Mouse (Mus musculus) CH12.LX (cell line): ENCODE results near the gene Tacr2. TPM values are rescaled to one million over a fixed set of nuclear protein-coding genes. Genes with fewer than 3 reads are reported as not detected.

Source experiments
- DNase-seq: peaks from one replicate; pipeline ENCODE4 v3.0.0-alpha.2; 2013; ENCODE audit errors: extremely low read depth
- H3K27ac ChIP-seq: 2 replicates; pipeline ENCODE4 v1.5.1; 2012; ENCODE audit warnings: low read depth, mild to moderate bottlenecking, control low read depth, moderate library complexity; ENCODE audit not compliant: insufficient read depth
- H3K27me3 ChIP-seq: replicated peaks from 2 replicates; pipeline ENCODE3; 2012; ENCODE audit warnings: inconsistent platforms
- H3K36me3 ChIP-seq, 2 experiments: replicated peaks in 1 of 2; 2 replicates each; pipeline versions ENCODE3 to v1.6.1; 2012; ENCODE audit warnings: inconsistent platforms in 1 of 2, low read length in 1 of 2, mild to moderate bottlenecking in 1 of 2, mixed read lengths in 1 of 2, moderate library complexity in 1 of 2; ENCODE audit not compliant: control insufficient read depth in 1 of 2, insufficient read depth in 1 of 2
- H3K4me1 ChIP-seq, 2 experiments: 2 replicates each; pipeline ENCODE4 v1.6.1; 2012; ENCODE audit warnings: inconsistent platforms in 1 of 2, moderate library complexity in 1 of 2; ENCODE audit not compliant: insufficient read depth in 2 of 2, control insufficient read depth in 1 of 2
- H3K4me2 ChIP-seq: 2 replicates; pipeline ENCODE4 v1.6.1; 2012; ENCODE audit warnings: low read depth, mild to moderate bottlenecking, control low read depth; ENCODE audit not compliant: poor library complexity, insufficient read depth, severe bottlenecking
- H3K4me3 ChIP-seq, 3 experiments: fragments of 150-350 bp in 1 of 3; sonication (generic) in 1 of 3; replicated peaks in 1 of 3; 2 replicates each; pipeline versions ENCODE3 to v1.5.1; 2011 to 2012; ENCODE audit warnings: low read depth in 2 of 3, low read length in 2 of 3, mild to moderate bottlenecking in 2 of 3, moderate library complexity in 2 of 3, control low read depth in 1 of 3, improper control_type of control experiment in 1 of 3, inconsistent platforms in 1 of 3, mixed read lengths in 1 of 3; ENCODE audit not compliant: poor library complexity in 1 of 3
- H3K79me2 ChIP-seq: replicated peaks from 2 replicates; pipeline ENCODE4 v1.6.1; 2012; ENCODE audit warnings: mild to moderate bottlenecking, moderate library complexity; ENCODE audit not compliant: control insufficient read depth, poor library complexity, insufficient read depth, severe bottlenecking; ENCODE audit errors: extremely low read depth
- H3K9ac ChIP-seq: 2 replicates; pipeline ENCODE4 v1.6.1; 2012; ENCODE audit warnings: low read depth, mild to moderate bottlenecking, control low read depth, moderate library complexity; ENCODE audit not compliant: insufficient read depth
- H3K9me3 ChIP-seq: replicated peaks from 2 replicates; pipeline ENCODE3; 2012; ENCODE audit warnings: low read length, inconsistent platforms, mixed read lengths
- CTCF ChIP-seq, 2 experiments: IDR thresholded peaks in 1 of 2; conservative IDR thresholded peaks in 1 of 2; 2 replicates each; pipeline ENCODE4 v1.5.1; 2011 to 2012; ENCODE audit warnings: low read depth in 2 of 2, low read length in 2 of 2, improper control_type of control experiment in 1 of 2, inconsistent platforms in 1 of 2, mild to moderate bottlenecking in 1 of 2, moderate library complexity in 1 of 2
- EP300 ChIP-seq: IDR thresholded peaks from 2 replicates; pipeline ENCODE4 v1.6.1; 2011; ENCODE audit warnings: low read length, improper control_type of control experiment
- MAFK ChIP-seq: IDR thresholded peaks from 2 replicates; pipeline ENCODE4 v1.6.1; 2011; ENCODE audit warnings: low read length, improper control_type of control experiment; ENCODE audit not compliant: insufficient replicate concordance
- NELFE ChIP-seq: IDR thresholded peaks from 2 replicates; pipeline ENCODE4 v1.6.1; 2011; ENCODE audit warnings: low read depth, low read length, improper control_type of control experiment
- NRF1 ChIP-seq: IDR thresholded peaks from 2 replicates; pipeline ENCODE4 v1.6.1; 2014; ENCODE audit warnings: low read depth, mild to moderate bottlenecking, inconsistent platforms, low read length, improper control_type of control experiment, moderate library complexity
- POLR2A ChIP-seq: IDR thresholded peaks from 2 replicates; pipeline ENCODE4 v1.6.1; 2011; ENCODE audit warnings: low read depth, mild to moderate bottlenecking, improper control_type of control experiment, low read length
- SMC3 ChIP-seq: IDR thresholded peaks from 2 replicates; pipeline ENCODE4 v1.6.1; 2011; ENCODE audit warnings: low read depth, low read length, improper control_type of control experiment
- TBP ChIP-seq: conservative IDR thresholded peaks from 2 replicates; pipeline ENCODE4 v1.6.1; 2011; ENCODE audit warnings: low read depth, low read length, improper control_type of control experiment
- TCF12 ChIP-seq: IDR thresholded peaks from 2 replicates; pipeline ENCODE4 v1.6.1; 2014; ENCODE audit warnings: low read depth, mild to moderate bottlenecking, inconsistent platforms, low read length, improper control_type of control experiment
- UBTF ChIP-seq: IDR thresholded peaks from 2 replicates; pipeline ENCODE4 v1.6.1; 2012; ENCODE audit warnings: low read depth, mild to moderate bottlenecking, inconsistent platforms, low read length, improper control_type of control experiment, moderate library complexity
- USF1 ChIP-seq: IDR thresholded peaks from 2 replicates; pipeline ENCODE4 v1.6.1; 2014; ENCODE audit warnings: low read depth, mild to moderate bottlenecking, inconsistent platforms, low read length, improper control_type of control experiment
- ZKSCAN1 ChIP-seq: IDR thresholded peaks from 2 replicates; pipeline ENCODE4 v1.6.1; 2012; ENCODE audit warnings: low read depth, inconsistent platforms, low read length, improper control_type of control experiment, borderline replicate concordance
- ZNF384 ChIP-seq: IDR thresholded peaks from 2 replicates; pipeline ENCODE4 v1.6.1; 2012; ENCODE audit warnings: low read depth, low read length, improper control_type of control experiment, inconsistent platforms
- dilution Hi-C: fragments of 300-500 bp; cut with MboI; formaldehyde crosslinking; loops from 2 replicates; pipeline ENCODE4 v1.14.3; 2020; ENCODE audit warnings: low sequenced_read_pairs; ENCODE audit not compliant: extremely low pct_unique_long_range_greater_than_20kb, extremely low pct_ligation_motif_present
- in situ Hi-C: fragments of 300-500 bp; cut with MboI; formaldehyde crosslinking; loops from 3 replicates; pipeline ENCODE4 v1.14.3; 2019; ENCODE audit warnings: low sequenced_read_pairs, low pct_ligation_motif_present, low pct_unique_long_range_greater_than_20kb, mixed read lengths
- polyA plus RNA-seq: library from polyadenylated mRNA; unstranded; fragments of >175 nt; gene quantifications from 2 replicates; pipeline ENCODE4 v1.2.1, GENCODE M21; 2012; ENCODE audit warnings: low read depth; ENCODE audit not compliant: insufficient read length
- total RNA-seq, 2 experiments: library from RNA; depleted of rRNA; stranded (reverse); fragments of 300-350 nt in 1 of 2; fragments of >200 nt in 1 of 2; gene quantifications; 2 replicates each; pipeline ENCODE4 v1.2.3; 2012 to 2014

Tacr2 gene
- total and polyA plus RNA-seq, 3 experiments = 0.04 to 0.24 (median 0.13) TPM

DNA sequence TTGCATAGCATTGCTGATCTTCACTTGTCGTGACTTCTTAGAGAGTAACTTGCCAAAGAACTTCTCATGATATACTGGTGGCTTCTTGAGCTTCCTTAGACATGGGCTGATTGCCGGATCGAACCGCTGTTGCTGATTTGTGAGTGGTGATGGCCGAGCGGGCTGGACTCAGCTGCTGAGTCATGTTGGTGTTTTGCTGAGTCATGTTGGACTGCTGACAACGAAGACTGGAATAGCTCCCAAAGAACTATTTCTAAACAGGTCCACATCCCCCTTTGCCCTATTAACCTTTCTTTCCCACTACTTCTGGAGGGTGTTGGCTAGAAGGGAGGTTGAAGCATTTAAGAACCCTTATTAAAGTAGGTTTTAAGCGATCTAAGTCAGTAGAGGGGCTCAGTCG lies 8.2 kb upstream of the Tacr2 start:
- peaks cover 8% of the 10 kb centered on the region for H3K27me3 ChIP-seq
- TF ChIP-seq MAFK (peak; percentile 67; the same call in 1 of the 2 replicates), CTCF (conservative IDR thresholded peaks at IDR 0.05 in 1 of 2, IDR thresholded peaks at IDR 0.05 in 1 of 2; ENCODE audit: low read depth in 2 of 2, low read length in 2 of 2) (no peak)
- no peak for DNase-seq
- no peak overlapping the region for H3K4me2 ChIP-seq
- no peak overlapping the region for H3K27ac ChIP-seq
- H3K9me3 ChIP-seq = peaks cover 11% of the 10 kb centered on the region
- H3K4me3 ChIP-seq = no peak overlapping the region
- in situ Hi-C loops (loop anchor here (5.0 kb wide), 1 partner anchor 57 kb away; no protein-coding TSS in a partner anchor), dilution Hi-C loops (no loop called here)
- H3K36me3 ChIP-seq = no peaks in the 10 kb centered on the region
- no peaks in the 10 kb centered on the region for H3K79me2 ChIP-seq
- H3K9ac ChIP-seq = no peak overlapping the region
- peaks cover 4 to 7% of the 10 kb centered on the region in 2 experiments for H3K4me1 ChIP-seq

DNA sequence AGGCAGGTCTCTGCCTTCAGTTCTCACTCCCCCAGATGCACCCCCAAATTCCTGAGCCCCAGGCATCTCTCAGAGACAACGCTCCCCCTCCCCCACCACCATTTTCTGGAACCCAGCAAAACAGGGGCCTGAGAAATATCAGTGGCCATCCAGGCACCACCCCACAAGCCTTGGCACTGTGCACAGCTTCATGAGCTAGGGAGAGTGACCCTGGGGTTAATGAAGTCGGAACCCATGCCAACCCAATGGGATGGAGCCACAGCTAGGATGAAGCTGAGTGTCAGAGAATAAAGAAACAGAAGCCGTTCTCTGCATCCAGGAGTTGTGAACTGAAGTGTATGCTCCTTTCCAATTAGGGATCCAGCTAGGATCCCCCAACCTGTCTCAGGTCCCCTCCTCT lies 5.1 kb upstream of the Tacr2 start:
- no peak for DNase-seq
- Histone ChIP-seq H3K36me3 (no peaks in the 10 kb centered on the region), H3K79me2 (no peaks in the 10 kb centered on the region), H3K9me3 (peaks cover 11% of the 10 kb centered on the region), H3K4me3 (no peak overlapping the region), H3K27me3 (peaks cover 17% of the 10 kb centered on the region), H3K9ac (no peak overlapping the region), H3K4me2 (no peak overlapping the region), H3K27ac (no peak overlapping the region), H3K4me1 (peaks cover 0 to 3% of the 10 kb centered on the region in 2 experiments; a peak in 1 of 4 replicates)
- in situ Hi-C loops = no loop called here
- dilution Hi-C loops = no loop called here
- TF ChIP-seq MAFK (no peak), UBTF (no peak), ZKSCAN1 (no peak), EP300 (no peak), TBP (no peak), USF1 (no peak), TCF12 (no peak), CTCF (conservative IDR thresholded peaks at IDR 0.05 in 1 of 2, IDR thresholded peaks at IDR 0.05 in 1 of 2; ENCODE audit: low read depth in 2 of 2, low read length in 2 of 2) (no peak), POLR2A (no peak), NELFE (no peak)

DNA sequence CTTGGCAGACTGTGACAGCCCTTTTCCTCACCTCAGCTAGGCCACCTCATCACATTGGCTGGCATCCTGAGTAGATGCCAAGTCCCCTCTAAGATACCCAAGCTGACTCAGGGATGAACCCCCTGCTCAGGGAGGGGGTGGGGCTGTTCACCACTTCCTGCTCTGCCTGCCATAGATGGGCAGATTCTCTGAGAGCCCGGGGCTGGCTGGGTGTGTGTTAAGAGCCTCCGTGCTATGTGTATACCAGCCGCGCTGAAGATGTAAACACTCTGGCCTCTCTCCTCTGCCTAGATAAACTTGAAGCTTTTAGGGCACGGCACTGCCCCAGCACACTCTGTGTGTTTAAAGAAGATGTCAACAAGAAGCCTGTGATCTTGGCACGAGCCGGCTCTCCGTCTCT lies 4.4 kb upstream of the Tacr2 start:
- TF ChIP-seq UBTF (no peak), ZNF384 (no peak), NRF1 (no peak), SMC3 (no peak)
- in situ Hi-C loops = no loop called here
- dilution Hi-C loops = no loop called here
- Histone ChIP-seq H3K36me3 (no peaks in the 10 kb centered on the region), H3K27me3 (peaks cover 22% of the 10 kb centered on the region), H3K27ac (no peak overlapping the region), H3K79me2 (no peaks in the 10 kb centered on the region), H3K9ac (no peak overlapping the region), H3K4me3 (no peak overlapping the region), H3K9me3 (peaks cover 11% of the 10 kb centered on the region), H3K4me2 (no peak overlapping the region), H3K4me1 (no peaks in the 10 kb centered on the region; a peak in 1 of 4 replicates)
- no peak for DNase-seq
